Mouse (Mus musculus): Measurements from ENCODE around the gene Adprhl2. TPM values are rescaled to one million over a fixed set of nuclear protein-coding genes. Genes with fewer than 3 reads are reported as not detected.

Gene Adprhl2
- polyA plus RNA-seq, 1 experiment: 45.8 TPM

- Histone ChIP-seq H3K4me3 (replicated peaks; ENCODE audit: insufficient read depth, low read depth, low read length) (no peak overlapping the region), H3K27me3 (ENCODE audit: control insufficient read depth, insufficient read depth, low read length) (no peaks in the 10 kb centered on the region), H3K4me1 (ENCODE audit: control insufficient read depth, insufficient read depth, low read length) (peaks cover 14% of the 10 kb centered on the region), H3K27ac (ENCODE audit: insufficient read depth, low read length) (no peak overlapping the region)
- TF ChIP-seq CTCF (IDR thresholded peaks at IDR 0.05; ENCODE audit: borderline replicate concordance, insufficient read depth, low read depth, low read length) (no peak), POLR2A (IDR thresholded peaks at IDR 0.05; ENCODE audit: borderline replicate concordance, insufficient read depth, low read length) (no peak)
- no peak for DNase-seq
- 44% methylated on average over 10 of the region's 10 CpGs for WGBS
Observed at GRCm38 (mm10) chr4:126314393-126314792, 7.1 kb downstream of the Adprhl2 start.

GRCm38 (mm10) chr4:126313202-126313601 lies 8.3 kb downstream of the Adprhl2 start:
- Histone ChIP-seq H3K27me3 (ENCODE audit: control insufficient read depth, insufficient read depth, low read length) (no peaks in the 10 kb centered on the region), H3K4me3 (replicated peaks; ENCODE audit: insufficient read depth, low read depth, low read length) (no peak overlapping the region), H3K4me1 (ENCODE audit: control insufficient read depth, insufficient read depth, low read length) (peaks cover 15% of the 10 kb centered on the region), H3K27ac (ENCODE audit: insufficient read depth, low read length) (no peak overlapping the region)
- WGBS: 68% methylated on average over 5 of the region's 5 CpGs
- TF ChIP-seq CTCF (IDR thresholded peaks at IDR 0.05; ENCODE audit: borderline replicate concordance, insufficient read depth, low read depth, low read length): no peak
- TF ChIP-seq POLR2A (IDR thresholded peaks at IDR 0.05; ENCODE audit: borderline replicate concordance, insufficient read depth, low read length): no peak
- no peak for DNase-seq

GRCm38 (mm10) chr4:126311566-126312200 lies 9.8 kb downstream of the Adprhl2 start:
- no peaks in the 10 kb centered on the region for H3K27me3 ChIP-seq (ENCODE audit: control insufficient read depth, insufficient read depth, low read length)
- TF ChIP-seq CTCF (IDR thresholded peaks at IDR 0.05; ENCODE audit: borderline replicate concordance, insufficient read depth, low read depth, low read length) (no peak), POLR2A (IDR thresholded peaks at IDR 0.05; ENCODE audit: borderline replicate concordance, insufficient read depth, low read length) (no peak)
- 90% methylated on average over 16 of the region's 16 CpGs for WGBS
- DNase-seq: no peak
- H3K4me3 ChIP-seq (replicated peaks; ENCODE audit: insufficient read depth, low read depth, low read length): no peak overlapping the region
- no peak overlapping the region for H3K27ac ChIP-seq (ENCODE audit: insufficient read depth, low read length)
- peaks cover 15% of the 10 kb centered on the region for H3K4me1 ChIP-seq (ENCODE audit: control insufficient read depth, insufficient read depth, low read length)

- 72% methylated on average over 7 of the region's 7 CpGs for WGBS
- peaks cover 15% of the 10 kb centered on the region for H3K4me1 ChIP-seq (ENCODE audit: control insufficient read depth, insufficient read depth, low read length)
- no peak overlapping the region for H3K4me3 ChIP-seq (replicated peaks; ENCODE audit: insufficient read depth, low read depth, low read length)
- no peak for DNase-seq
- TF ChIP-seq POLR2A (IDR thresholded peaks at IDR 0.05; ENCODE audit: borderline replicate concordance, insufficient read depth, low read length) (no peak), CTCF (IDR thresholded peaks at IDR 0.05; ENCODE audit: borderline replicate concordance, insufficient read depth, low read depth, low read length) (no peak)
- no peak overlapping the region for H3K27ac ChIP-seq (ENCODE audit: insufficient read depth, low read length)
- no peaks in the 10 kb centered on the region for H3K27me3 ChIP-seq (ENCODE audit: control insufficient read depth, insufficient read depth, low read length)
Observed at GRCm38 (mm10) chr4:126310344-126310743, 11.2 kb downstream of the Adprhl2 start.

- peak; percentile 87 to 94 for DNase-seq
- no peak overlapping the region for H3K27ac ChIP-seq (ENCODE audit: insufficient read depth, low read length)
- 0% methylated on average over 7 of the region's 7 CpGs for WGBS
- peaks cover 15% of the 10 kb centered on the region for H3K4me1 ChIP-seq (ENCODE audit: control insufficient read depth, insufficient read depth, low read length)
- H3K27me3 ChIP-seq (ENCODE audit: control insufficient read depth, insufficient read depth, low read length): no peaks in the 10 kb centered on the region
- TF ChIP-seq POLR2A (IDR thresholded peaks at IDR 0.05; ENCODE audit: borderline replicate concordance, insufficient read depth, low read length): no peak
- TF ChIP-seq CTCF (IDR thresholded peaks at IDR 0.05; ENCODE audit: borderline replicate concordance, insufficient read depth, low read depth, low read length): peak; percentile 84
- H3K4me3 ChIP-seq (replicated peaks; ENCODE audit: insufficient read depth, low read depth, low read length): peak overlapping the region; percentile 79
Observed at GRCm38 (mm10) chr4:126309922-126310309, 11.6 kb downstream of the Adprhl2 start.

- peaks cover 15% of the 10 kb centered on the region for H3K4me1 ChIP-seq (ENCODE audit: control insufficient read depth, insufficient read depth, low read length)
- 17% methylated on average over 20 of the region's 20 CpGs for WGBS
- H3K4me3 ChIP-seq (replicated peaks; ENCODE audit: insufficient read depth, low read depth, low read length): peak overlapping the region; percentile 79
- no peaks in the 10 kb centered on the region for H3K27me3 ChIP-seq (ENCODE audit: control insufficient read depth, insufficient read depth, low read length)
- no peak for DNase-seq
- no peak overlapping the region for H3K27ac ChIP-seq (ENCODE audit: insufficient read depth, low read length)
- TF ChIP-seq POLR2A (IDR thresholded peaks at IDR 0.05; ENCODE audit: borderline replicate concordance, insufficient read depth, low read length) (no peak), CTCF (IDR thresholded peaks at IDR 0.05; ENCODE audit: borderline replicate concordance, insufficient read depth, low read depth, low read length) (no peak)
Observed at GRCm38 (mm10) chr4:126309211-126309921, 12.1 kb downstream of the Adprhl2 start.

- Histone ChIP-seq H3K27ac (ENCODE audit: insufficient read depth, low read length) (no peak overlapping the region), H3K4me1 (ENCODE audit: control insufficient read depth, insufficient read depth, low read length) (peaks cover 7% of the 10 kb centered on the region), H3K4me3 (replicated peaks; ENCODE audit: insufficient read depth, low read depth, low read length) (no peak overlapping the region), H3K27me3 (ENCODE audit: control insufficient read depth, insufficient read depth, low read length) (no peaks in the 10 kb centered on the region)
- DNase-seq: no peak
- no peak for TF ChIP-seq CTCF (IDR thresholded peaks at IDR 0.05; ENCODE audit: borderline replicate concordance, insufficient read depth, low read depth, low read length)
- no peak for TF ChIP-seq POLR2A (IDR thresholded peaks at IDR 0.05; ENCODE audit: borderline replicate concordance, insufficient read depth, low read length)
- WGBS: 32% methylated on average over 2 of the region's 2 CpGs
Observed at GRCm38 (mm10) chr4:126306827-126307226, 14.7 kb downstream of the Adprhl2 start.

GRCm38 (mm10) chr4:126306058-126306457 lies 15.4 kb downstream of the Adprhl2 start:
- TF ChIP-seq POLR2A (IDR thresholded peaks at IDR 0.05; ENCODE audit: borderline replicate concordance, insufficient read depth, low read length) (no peak), CTCF (IDR thresholded peaks at IDR 0.05; ENCODE audit: borderline replicate concordance, insufficient read depth, low read depth, low read length) (no peak)
- Histone ChIP-seq H3K27ac (ENCODE audit: insufficient read depth, low read length) (no peak overlapping the region), H3K27me3 (ENCODE audit: control insufficient read depth, insufficient read depth, low read length) (no peaks in the 10 kb centered on the region), H3K4me3 (replicated peaks; ENCODE audit: insufficient read depth, low read depth, low read length) (no peak overlapping the region), H3K4me1 (ENCODE audit: control insufficient read depth, insufficient read depth, low read length) (peaks cover 10% of the 10 kb centered on the region)
- DNase-seq: no peak
- WGBS: 89% methylated on average over 6 of the region's 6 CpGs
